14 mouse cellular contexts compared by ENCODE assay signal in genomic region chr2:152725178-152725750, GRCm38 (mm10). TPM values are rescaled to one million over a fixed set of nuclear protein-coding genes. Genes with fewer than 3 reads are reported as not detected.
DNase-seq lines count a peak whose midpoint lies in the region; ATAC-seq and TF ChIP-seq lines count a peak whose summit lies in the region.
"Had no signal": no experiment of that assay in that cellular context is flagged by ENCODE, and none has a peak within 500 bp of the region (broad histone marks: within the 10 kb centered on the region; RNA-seq: fewer than 3 reads in every experiment).

No protein-coding gene starts in this region.

- H3K4me2 ChIP-seq in kidney, embryonic 16.5 days (replicated peaks; ENCODE audit: low read depth, low read length): no peak overlapping the region

- TF ChIP-seq CTCF in gastrocnemius, adult 2 months (IDR thresholded peaks at IDR 0.05): no peak
- TF ChIP-seq CTCF in E14TG2a.4 (conservative IDR thresholded peaks at IDR 0.05; ENCODE audit: low read length): no peak

- H3K27ac ChIP-seq in gastrocnemius, adult 2 months: peak overlapping the region; percentile 89
- peak overlapping the region; percentile 12; the same call in 1 of the 2 replicates for H3K27ac ChIP-seq in kidney, embryonic 16.5 days (ENCODE audit: low read length)
- H3K27ac ChIP-seq: hindbrain, postnatal 0 days; liver, embryonic 14.5 days; midbrain, embryonic 12.5 days had no signal

- H3K36me3 ChIP-seq in kidney, embryonic 16.5 days (ENCODE audit: insufficient read depth, low read length): no peaks in the 10 kb centered on the region
- H3K36me3 ChIP-seq in E14TG2a.4 (ENCODE audit: insufficient read depth, low read length): no peaks in the 10 kb centered on the region
- H3K36me3 ChIP-seq: midbrain, embryonic 12.5 days had no signal

- H3K9ac ChIP-seq in kidney, embryonic 16.5 days (replicated peaks; ENCODE audit: low read length): no peak overlapping the region
- H3K9ac ChIP-seq: liver, embryonic 14.5 days; midbrain, embryonic 12.5 days had no signal

- DNase-seq in gastrocnemius, adult 2 months: no peak
- no peak for DNase-seq in gastrocnemius, postnatal 36 days
- DNase-seq in kidney, postnatal 14 days: no peak
- peak; percentile 45 for DNase-seq in lung, postnatal 25 days (ENCODE audit: low spot score)
- no peak for DNase-seq in spleen, postnatal 36 days (ENCODE audit: low spot score in 2 of 2)
- DNase-seq in layer of hippocampus, postnatal 10 days (ENCODE audit: low spot score in 2 of 2): no peak
- DNase-seq: cerebellum, adult 11-12 months; kidney, postnatal 10 days; thymus, adult 2 months had no signal

- 35% methylated on average over 15 of the region's 15 CpGs for WGBS in kidney, embryonic 16.5 days

- ATAC-seq in kidney, embryonic 16.5 days (ENCODE audit: low FRiP score, low TSS enrichment): no peak
- ATAC-seq: hindbrain, postnatal 0 days had no signal

- intact Hi-C loops in gastrocnemius, adult 2 months (cut with DNase I): no loop called here
- intact Hi-C loops in gastrocnemius, postnatal 36 days (cut with DNase I): no loop called here

- no peaks in the 10 kb centered on the region for H3K27me3 ChIP-seq in kidney, embryonic 16.5 days (ENCODE audit: insufficient read depth, low read length)
- H3K27me3 ChIP-seq in E14TG2a.4 (ENCODE audit: insufficient read depth, low read length): peaks cover 9% of the 10 kb centered on the region

- peaks cover 60% of the 10 kb centered on the region for H3K4me1 ChIP-seq in kidney, embryonic 16.5 days (ENCODE audit: insufficient read depth, low read length)
- peaks cover 80% of the 10 kb centered on the region for H3K4me1 ChIP-seq in E14TG2a.4 (replicated peaks; ENCODE audit: low read depth, low read length)

- no peaks in the 10 kb centered on the region for H3K9me3 ChIP-seq in kidney, embryonic 16.5 days (ENCODE audit: low read length)
- no peaks in the 10 kb centered on the region for H3K9me3 ChIP-seq in E14TG2a.4 (ENCODE audit: low read length)
- H3K9me3 ChIP-seq: midbrain, embryonic 12.5 days had no signal

- H3K4me3 ChIP-seq in gastrocnemius, adult 2 months: peak overlapping the region; percentile 15; the same call in 1 of the 2 replicates
- no peak overlapping the region for H3K4me3 ChIP-seq in kidney, embryonic 16.5 days (ENCODE audit: low read length)
- peak overlapping the region; percentile 43 for H3K4me3 ChIP-seq in E14TG2a.4 (replicated peaks; ENCODE audit: low read length)
- H3K4me3 ChIP-seq: midbrain, embryonic 12.5 days had no signal

RNA-seq across cellular contexts. Expression of gene Id1, which starts 10.8 kb away (rescaled TPM):
- 10 to 100 TPM in 1 of 2 experiments, 1 to 10 TPM in 1; 6.7 to 26.8 TPM for total RNA-seq in gastrocnemius, adult 2 months (2021)
- 10 to 100 TPM; 11.5 to 17.7 TPM for total RNA-seq in gastrocnemius, postnatal 36 days (2021)
- polyA plus RNA-seq in kidney, embryonic 16.5 days (2015; fragmentation: Nextera tagmentation; extraction: Ambion mirVana): 139 and 151 TPM in 2 replicates
- 10 to 100 TPM; 29.0 to 31.2 TPM for total RNA-seq in layer of hippocampus, postnatal 10 days (2021)

RNA-seq across cellular contexts. Expression of gene Cox4i2, which starts 28.7 kb away (rescaled TPM):
- total RNA-seq in gastrocnemius, adult 2 months (2021): 1 to 10 TPM; 2.0 to 4.2 TPM
- total RNA-seq in gastrocnemius, postnatal 36 days (2021): 1 to 10 TPM; 2.9 TPM
- polyA plus RNA-seq in kidney, embryonic 16.5 days (2015; fragmentation: Nextera tagmentation; extraction: Ambion mirVana): 19.6 and 22.1 TPM in 2 replicates
- 1 to 10 TPM; 2.1 to 2.5 TPM for total RNA-seq in layer of hippocampus, postnatal 10 days (2021)

RNA-seq across cellular contexts. Expression of gene Mcts2, which starts 38.4 kb away (rescaled TPM):
- 10 to 100 TPM; 11.1 to 12.8 TPM for total RNA-seq in gastrocnemius, adult 2 months (2021)
- 10 to 100 TPM in 1 of 2 experiments, 1 to 10 TPM in 1; 9.6 to 12.1 TPM for total RNA-seq in gastrocnemius, postnatal 36 days (2021)
- 27.6 and 28.0 TPM in 2 replicates for polyA plus RNA-seq in kidney, embryonic 16.5 days (2015; fragmentation: Nextera tagmentation; extraction: Ambion mirVana)
- 10 to 100 TPM; 25.3 to 25.7 TPM for total RNA-seq in layer of hippocampus, postnatal 10 days (2021)

RNA-seq across cellular contexts. Expression of gene H13, which starts 56.0 kb away (rescaled TPM):
- 10 to 100 TPM; 32.6 to 37.3 TPM for total RNA-seq in gastrocnemius, adult 2 months (2021)
- total RNA-seq in gastrocnemius, postnatal 36 days (2021): 10 to 100 TPM; 30.1 to 35.1 TPM
- polyA plus RNA-seq in kidney, embryonic 16.5 days (2015; fragmentation: Nextera tagmentation; extraction: Ambion mirVana): 158 and 159 TPM in 2 replicates
- total RNA-seq in layer of hippocampus, postnatal 10 days (2021): 100 to 1,000 TPM; 109 to 114 TPM
